Mouse (Mus musculus): Measurements from ENCODE around the gene Plppr2.

The Plppr2 gene

DNA sequence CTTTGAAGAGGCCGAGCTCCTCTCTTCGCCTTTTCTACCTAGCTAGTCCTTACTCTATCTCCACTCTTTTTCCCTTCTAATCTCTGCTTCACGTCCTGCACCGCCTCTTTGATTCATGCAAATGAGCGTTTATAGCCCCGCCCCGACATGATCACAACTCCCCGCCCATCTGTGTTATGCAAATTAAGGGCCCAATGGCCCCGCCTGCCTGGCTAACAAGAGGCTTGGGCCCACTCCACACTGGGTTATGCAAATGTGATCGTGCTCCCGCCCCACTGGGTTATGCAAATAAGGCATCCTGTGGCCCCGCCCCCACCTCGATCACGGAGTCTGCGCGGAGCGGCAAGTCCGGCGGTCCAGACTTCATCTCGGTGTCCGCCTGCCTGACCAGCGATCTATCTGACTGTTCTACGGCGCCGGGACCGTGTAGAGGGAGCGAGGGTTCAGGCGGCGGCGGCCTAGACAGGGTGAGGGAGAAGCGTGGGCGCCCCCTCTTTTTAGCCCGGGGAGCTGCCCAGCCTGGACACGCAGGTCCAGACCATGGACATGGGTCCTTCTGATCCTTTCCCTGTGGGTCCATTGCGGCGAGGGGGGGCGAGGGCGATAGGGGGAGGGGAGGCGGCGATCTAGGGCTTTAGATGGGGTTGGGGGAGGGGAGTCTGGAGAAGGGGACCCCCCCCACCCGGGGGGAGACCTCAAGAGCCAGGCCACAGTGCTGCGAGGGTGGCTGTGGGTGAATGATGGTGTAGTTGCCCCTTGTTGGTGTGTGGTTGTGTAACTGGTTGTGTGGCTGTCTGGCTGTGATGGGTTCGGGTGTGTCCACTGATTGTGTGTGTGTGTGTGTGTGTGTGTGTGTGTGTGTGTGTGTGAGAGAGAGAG, at the start of gene Plppr2:
TSS of gene Plppr2 (plus strand) at position 342 of the 879 bp plus-strand sequence.
- WGBS, result 2% methylated on average over 43 of the region's 43 CpGs

DNA sequence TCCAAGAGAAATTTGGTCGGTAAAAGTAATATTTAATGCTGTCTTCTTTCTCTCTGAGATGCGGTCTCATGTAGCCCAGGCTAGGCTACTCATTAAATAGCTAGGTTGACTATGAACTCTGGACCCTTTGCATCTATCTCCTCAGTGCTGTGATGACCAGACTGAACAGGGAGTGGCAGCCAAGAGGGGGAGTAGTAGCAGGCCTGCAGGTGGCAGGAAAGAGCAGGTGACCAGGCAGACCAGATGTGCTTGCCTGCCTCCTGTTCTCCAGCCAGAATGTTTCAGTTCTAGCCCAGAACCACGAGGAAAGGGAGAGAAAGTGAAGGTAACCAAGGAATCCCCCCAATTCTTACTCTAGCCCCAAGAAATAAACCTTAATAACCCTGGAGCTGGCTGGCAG, 47.6 kb upstream of the Plppr2 start:
- WGBS, result 64% methylated on average over 3 of the region's 3 CpGs

DNA sequence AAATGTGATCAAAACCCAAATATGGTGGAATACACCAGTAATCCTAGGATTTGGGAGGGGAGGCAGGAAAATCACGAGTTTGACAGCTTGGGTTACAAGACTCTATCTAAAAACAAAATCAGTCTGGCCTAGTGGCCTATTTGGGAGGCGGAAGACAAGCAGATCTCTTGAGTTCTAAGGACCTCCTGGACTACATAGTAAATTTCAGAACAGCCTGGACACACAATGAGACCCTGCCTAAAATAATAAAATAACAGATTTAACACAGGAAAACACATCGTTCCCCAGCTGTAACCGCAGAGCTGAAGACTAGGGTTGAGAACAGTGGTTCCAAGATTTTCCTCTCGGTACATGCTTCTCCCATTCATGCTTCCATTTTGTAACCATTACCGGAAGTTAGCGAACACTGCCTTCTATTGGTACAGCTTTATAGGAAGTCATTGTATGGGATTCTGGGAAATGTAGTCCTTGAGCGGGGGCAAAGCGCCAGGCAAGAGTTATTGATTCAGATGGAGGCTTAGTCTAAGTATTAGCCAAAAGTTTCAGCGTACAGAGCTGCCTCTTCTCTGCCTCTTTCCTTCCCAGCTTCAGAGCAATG, 35.5 kb upstream of the Plppr2 start:
- 7% methylated on average over 10 of the region's 10 CpGs for WGBS

DNA sequence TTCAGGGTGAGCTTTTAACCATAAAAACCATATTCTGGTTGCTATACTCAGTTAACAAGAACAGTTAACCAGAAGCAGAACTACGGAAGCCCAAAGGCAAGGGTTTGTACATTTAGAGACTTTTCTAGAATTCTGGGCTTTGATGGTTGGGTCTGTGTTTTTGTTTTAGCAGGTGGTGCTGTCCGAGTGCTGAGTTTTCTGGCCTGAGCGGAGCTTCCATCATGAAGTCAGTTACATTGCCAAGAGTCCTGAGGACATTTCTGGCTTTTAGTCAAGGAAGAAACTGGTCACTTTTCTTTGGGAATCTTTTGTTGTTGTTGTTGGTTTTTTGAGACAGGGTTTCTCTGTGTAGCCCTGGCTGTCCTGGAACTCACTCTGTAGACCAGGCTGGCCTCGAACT, 32.8 kb upstream of the Plppr2 start:
- WGBS, result 83% methylated on average over 4 of the region's 4 CpGs

GRCm38 (mm10) chr9:21908216-21908615, 28.6 kb upstream of the Plppr2 start:
- WGBS, result 68% methylated on average over 11 of the region's 11 CpGs

DNA sequence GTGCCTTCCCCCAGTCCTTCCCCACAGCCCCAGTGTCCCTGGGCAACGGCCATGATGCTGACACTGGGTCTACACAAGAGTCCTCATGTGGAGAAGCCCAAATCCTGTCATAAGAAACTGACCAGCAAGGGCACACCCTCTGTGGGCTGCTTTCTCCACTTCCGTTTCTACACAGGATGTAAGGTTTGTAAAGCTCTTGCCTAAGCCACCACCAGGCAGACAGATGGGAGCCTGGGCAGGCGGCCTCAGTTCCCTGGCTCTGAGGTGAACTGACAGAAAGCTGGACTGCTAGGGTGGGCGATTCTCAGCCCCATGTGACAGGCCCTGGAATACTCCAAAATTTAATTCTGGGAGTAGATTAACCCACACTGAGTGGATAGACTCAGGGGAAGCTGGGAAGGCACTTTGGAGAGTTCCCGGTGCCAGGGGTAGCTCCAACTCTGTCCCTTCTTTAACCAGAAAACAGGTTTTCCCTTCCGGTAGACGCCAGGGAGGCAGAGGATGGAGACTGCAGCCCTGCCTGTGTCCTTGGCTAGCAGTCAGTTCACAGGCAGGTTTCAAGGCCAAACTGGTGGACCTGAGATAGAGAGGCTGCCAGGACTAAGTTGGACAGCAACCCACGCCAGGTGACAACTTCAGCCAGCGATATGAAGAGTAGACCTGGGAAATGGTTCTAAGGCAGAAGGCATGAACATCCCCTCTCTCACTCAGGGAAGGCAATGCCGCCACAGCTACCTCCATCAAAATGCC, 27.2 kb upstream of the Plppr2 start:
- WGBS, result 74% methylated on average over 10 of the region's 10 CpGs

DNA sequence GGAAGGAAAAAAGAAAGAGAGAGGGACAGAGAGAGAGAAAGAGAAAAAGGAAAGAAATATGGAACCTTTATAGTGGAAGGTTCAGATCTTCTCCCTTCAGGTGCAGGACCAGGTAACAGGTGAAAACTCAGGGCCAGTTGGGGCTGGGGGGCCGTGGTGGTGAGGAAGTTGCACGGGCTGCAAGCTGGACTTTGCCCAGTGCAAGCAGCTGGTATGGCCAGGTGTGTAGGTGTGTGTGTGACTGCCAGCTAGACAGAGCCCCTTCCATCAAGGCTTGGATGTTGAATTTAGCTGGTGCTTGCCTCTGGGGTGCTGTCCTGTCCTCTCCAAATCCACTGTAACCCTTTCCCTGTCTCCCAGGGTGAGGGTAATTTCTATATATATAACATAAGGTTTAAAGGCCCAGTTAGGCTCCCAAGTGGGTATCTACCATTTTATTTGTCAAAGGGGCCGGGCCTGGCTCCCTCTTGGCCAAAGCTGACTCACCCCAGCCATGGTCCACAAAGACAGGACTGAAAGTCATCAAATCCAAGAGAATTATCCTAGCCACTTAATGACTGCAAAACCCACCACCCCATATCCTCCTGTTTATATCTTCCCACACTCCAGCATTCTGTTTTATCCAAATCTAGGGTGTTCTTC, 19.9 kb upstream of the Plppr2 start:
- WGBS, result 44% methylated on average over 3 of the region's 3 CpGs

- WGBS, result 3% methylated on average over 35 of the region's 35 CpGs
These were observed 19.3 kb upstream of the Plppr2 start for GRCm38 (mm10) chr9:21917493-21918034.

DNA sequence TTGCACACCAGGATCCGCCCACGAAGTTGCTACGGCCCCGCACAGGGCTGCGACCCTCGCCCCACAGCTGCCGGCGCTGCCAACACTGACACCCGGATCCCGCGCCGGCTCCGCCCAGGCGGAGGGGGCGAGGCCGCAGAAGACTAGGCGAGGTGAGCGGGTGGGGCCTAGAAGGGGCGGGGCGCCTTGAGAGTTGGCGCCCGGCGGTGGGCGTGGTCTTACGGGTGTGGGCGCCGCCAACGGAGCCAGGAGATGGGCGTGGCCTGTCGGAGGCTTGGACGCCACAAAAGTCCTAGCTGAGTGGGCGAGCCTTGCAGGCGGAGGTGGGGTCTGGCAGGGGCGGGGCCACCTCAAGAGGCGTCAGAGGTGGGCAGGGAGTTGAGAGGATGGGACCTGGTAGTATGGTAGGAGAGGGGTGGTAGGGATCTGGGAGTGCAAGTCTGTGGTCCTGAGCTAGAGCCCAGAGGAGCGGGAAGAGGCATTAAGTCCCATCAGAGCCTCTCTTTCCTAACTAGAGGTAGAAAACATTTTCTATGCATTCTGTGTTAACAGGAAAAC, 18.7 kb upstream of the Plppr2 start, which contains the start of gene Rab3d:
TSS of gene Rab3d (minus strand) at position 158 of the 558 bp plus-strand sequence.
- WGBS, result under 1% methylated on average over 36 of the region's 36 CpGs

- WGBS, result 14% methylated on average over 5 of the region's 5 CpGs
These were observed 18.0 kb upstream of the Plppr2 start for GRCm38 (mm10) chr9:21918692-21919384.

DNA sequence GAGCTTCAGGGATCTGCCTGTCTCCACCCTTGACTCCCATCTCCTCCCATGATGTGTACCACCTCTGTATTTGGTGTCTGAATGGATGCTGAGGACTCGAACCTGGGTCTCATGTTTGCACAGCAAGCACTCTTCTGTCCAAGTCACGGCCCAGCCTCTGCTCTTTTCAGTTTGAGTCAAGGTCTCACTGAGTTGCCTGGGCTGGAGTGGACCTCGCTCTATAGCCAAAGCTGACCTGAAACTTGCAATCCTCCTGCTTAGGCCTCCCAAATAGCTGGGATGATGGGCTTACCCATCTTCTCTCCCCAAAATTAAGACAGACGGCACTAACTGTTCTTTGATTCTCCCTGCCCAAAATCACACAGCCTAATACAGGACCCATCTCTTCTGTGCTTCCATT, 13.8 kb upstream of the Plppr2 start:
- 94% methylated on average over 4 of the region's 4 CpGs for WGBS

- 55% methylated on average over 3 of the region's 3 CpGs for WGBS
These were observed 13.2 kb upstream of the Plppr2 start for GRCm38 (mm10) chr9:21923490-21924098.

- WGBS, result 42% methylated on average over 6 of the region's 6 CpGs
These were observed 12.7 kb upstream of the Plppr2 start for GRCm38 (mm10) chr9:21924099-21924493.

DNA sequence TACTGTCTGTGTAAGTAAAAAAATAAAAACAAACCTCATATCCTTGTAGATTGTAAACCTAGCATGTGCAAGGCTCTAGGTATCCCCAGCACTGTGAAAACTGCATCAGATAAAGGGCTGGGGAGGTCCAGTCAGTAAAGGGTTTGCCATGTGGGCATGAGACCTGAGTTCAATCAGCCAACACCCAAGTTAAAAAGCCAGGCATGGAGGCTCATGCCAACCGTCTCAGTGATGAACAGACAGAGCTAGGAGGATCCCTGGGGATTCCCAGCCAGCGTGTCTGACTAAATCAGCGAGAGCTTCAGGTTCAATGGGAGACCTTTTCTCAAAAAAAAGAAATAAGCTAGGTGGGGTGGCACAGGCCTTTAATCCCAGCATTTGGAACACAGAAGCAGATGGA, 11.8 kb upstream of the Plppr2 start:
- 97% methylated on average over 3 of the region's 3 CpGs for WGBS

GRCm38 (mm10) chr9:21925506-21925905, 11.3 kb upstream of the Plppr2 start:
- 90% methylated on average over 1 of the region's 1 CpGs for WGBS

DNA sequence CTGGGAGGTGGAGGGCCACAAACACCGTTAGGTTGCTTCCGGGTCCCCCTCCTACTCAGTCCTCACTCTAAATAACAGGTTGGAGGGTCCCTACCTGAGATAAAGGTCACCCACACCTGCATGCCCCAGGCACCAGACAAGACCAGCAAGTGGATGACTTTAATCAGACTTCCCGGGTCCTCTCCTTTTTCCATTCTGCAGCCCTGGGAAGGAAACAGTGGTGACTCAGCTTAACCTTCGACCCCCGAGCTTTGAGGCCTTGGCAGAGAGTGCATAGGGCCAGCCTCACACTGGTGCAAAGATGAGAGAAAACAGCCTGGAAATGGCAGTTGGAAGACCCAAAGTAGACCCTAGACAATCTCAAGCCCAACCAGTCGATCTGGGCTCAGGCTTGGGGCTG, 10.7 kb upstream of the Plppr2 start:
- WGBS, result 82% methylated on average over 6 of the region's 6 CpGs

GRCm38 (mm10) chr9:21926784-21927183, 10.0 kb upstream of the Plppr2 start:
- 1% methylated on average over 6 of the region's 6 CpGs for WGBS

- under 1% methylated on average over 28 of the region's 28 CpGs for WGBS
These were observed 9.6 kb upstream of the Plppr2 start, which contains the start of the genes Ccdc159 and Tmem205 for GRCm38 (mm10) chr9:21927208-21927753. Gene Ccdc159 (plus strand): TSS chr9:21927471. Gene Tmem205 (minus strand): TSS chr9:21927556.

DNA sequence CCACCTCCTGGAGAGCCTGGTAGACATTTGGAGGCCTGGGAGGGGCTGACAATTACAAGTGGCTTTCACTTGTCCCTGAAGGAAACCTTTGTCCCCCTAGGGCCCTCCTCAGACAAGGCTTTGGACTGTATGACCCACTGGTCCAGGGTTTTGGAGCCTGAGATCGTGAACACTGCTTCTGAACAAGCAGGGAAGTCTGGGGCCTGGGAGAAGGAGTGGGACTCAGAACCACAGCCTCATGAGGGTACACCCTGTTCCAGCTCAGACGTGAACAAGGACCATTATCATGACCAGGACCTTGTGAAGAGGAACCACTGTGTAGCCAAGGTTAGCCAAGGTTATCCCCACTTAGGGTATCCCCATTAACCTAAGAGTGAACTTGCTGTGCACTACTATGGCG, 7.6 kb upstream of the Plppr2 start:
- WGBS, result 82% methylated on average over 3 of the region's 3 CpGs

DNA sequence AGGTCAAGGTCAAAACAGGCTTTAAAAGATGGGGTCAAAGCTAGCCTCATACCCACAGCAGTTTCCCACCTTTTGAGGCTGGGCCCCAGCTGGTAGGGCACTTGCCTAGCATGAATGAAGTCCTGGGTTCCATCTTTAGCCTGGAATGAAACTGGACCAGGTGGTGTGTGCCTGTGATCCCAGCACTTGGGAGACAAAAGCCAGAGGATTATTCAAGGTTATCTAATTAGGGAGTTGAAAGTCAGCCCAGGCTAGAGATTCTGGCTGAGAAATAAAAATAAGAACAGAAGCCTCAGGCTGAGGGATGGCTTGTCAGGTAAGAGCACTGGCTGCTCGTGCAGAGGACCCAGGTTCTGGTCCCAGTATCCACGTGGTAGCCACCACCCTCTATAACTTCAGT, 4.8 kb upstream of the Plppr2 start:
- 67% methylated on average over 2 of the region's 2 CpGs for WGBS
